Mouse (Mus musculus) liver, adult 2 months (tissue): Measurements from ENCODE around the gene Dnajb13.

Source experiments
- CTCF ChIP-seq: fragments of 200-500 bp; IDR thresholded peaks from 2 replicates; pipeline ENCODE4 v1.5.1; 2011; ENCODE audit warnings: low read depth, low read length, control low read depth
- POLR2A ChIP-seq: fragments of 200-500 bp; IDR thresholded peaks from 2 replicates; pipeline ENCODE4 v1.6.1; 2011; ENCODE audit warnings: low read length, control low read depth; ENCODE audit not compliant: insufficient read depth; ENCODE audit errors: extremely low read depth

DNA sequence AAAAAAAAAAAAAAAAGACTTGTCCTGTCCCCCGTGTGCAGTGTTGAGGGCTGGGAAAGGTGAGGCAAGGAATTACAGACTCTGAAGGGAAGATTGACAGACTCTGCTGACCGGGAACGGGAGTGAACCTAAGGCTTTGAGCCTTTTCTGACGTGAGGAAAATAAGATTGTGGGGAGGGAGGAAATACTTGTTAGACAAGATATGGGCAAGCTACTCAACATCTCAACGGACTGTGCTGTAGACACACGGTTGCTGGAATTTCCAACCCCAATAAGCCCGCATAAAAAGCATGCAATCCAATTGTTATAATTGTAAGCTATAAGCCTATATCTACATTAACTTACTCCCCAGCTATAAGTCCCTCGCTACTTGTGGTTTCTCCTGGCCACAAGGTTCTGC is 9.9 kb upstream of the Dnajb13 start:
- TF ChIP-seq CTCF (no peak), POLR2A (no peak)
